5 mouse cellular contexts compared by ENCODE assay signal in genomic region chr9:65689869-65690268, GRCm38 (mm10). TPM values are rescaled to one million over a fixed set of nuclear protein-coding genes. Genes with fewer than 3 reads are reported as not detected.
A peak's percentile ranks its signal among the peaks of the same experiment; 100 is the strongest.
DNase-seq lines count a peak whose midpoint lies in the region; ATAC-seq and TF ChIP-seq lines count a peak whose summit lies in the region.
"Not testable (repeated sequence)": the region's sequence is repeated elsewhere in the genome, so short reads cannot be mapped to it uniquely, and the experiment has no call there.

No protein-coding gene starts in this region.

- H3K36me3 ChIP-seq in kidney, adult 2 months (ENCODE audit: control insufficient read depth, insufficient read depth, low read length): not testable (repeated sequence)
- peaks cover 77% of the 10 kb centered on the region for H3K36me3 ChIP-seq in kidney, embryonic 15.5 days
- peaks cover 44% of the 10 kb centered on the region for H3K36me3 ChIP-seq in kidney, postnatal 0 days (ENCODE audit: insufficient read depth, low read length)

- DNase-seq in Patski (ENCODE audit: low read depth, low spot score); kidney, adult 2 months; kidney, postnatal 0 days (ENCODE audit: low spot score): not testable (repeated sequence)

- 0 out of 2 replicates have a peak overlapping the region, but pooled peaks have one; percentile 8 for H3K27ac ChIP-seq in kidney, adult 2 months (ENCODE audit: insufficient read depth, low read depth, low read length)
- peak overlapping the region; percentile 56; the same call in 1 of the 2 replicates for H3K27ac ChIP-seq in kidney, embryonic 15.5 days
- not testable (repeated sequence) for H3K27ac ChIP-seq in kidney, postnatal 0 days

- in situ Hi-C loops in Patski (cut with MboI; ENCODE audit: low pct_unique_long_range_greater_than_20kb): not testable (repeated sequence)

- ATAC-seq in Patski: peak; percentile 21
- ATAC-seq in frontal cortex, adult (ENCODE audit: low TSS enrichment): 0 out of 2 replicates have a peak, but pooled peaks have one; percentile 21
- ATAC-seq in kidney, embryonic 15.5 days (replicated peaks; ENCODE audit: low FRiP score): peak; percentile 90
- ATAC-seq in kidney, postnatal 0 days (replicated peaks; ENCODE audit: low FRiP score, low read depth): peak; percentile 71

- not testable (repeated sequence) for H3K9me3 ChIP-seq in kidney, embryonic 15.5 days (replicated peaks); kidney, postnatal 0 days (replicated peaks; ENCODE audit: low read length)

- not testable (repeated sequence) for TF ChIP-seq CTCF in Patski (IDR thresholded peaks at IDR 0.05); kidney, adult 2 months (conservative IDR thresholded peaks at IDR 0.05; ENCODE audit: insufficient read depth, insufficient read length, low read depth, low read length); kidney, postnatal 0 days (IDR thresholded peaks at IDR 0.05; ENCODE audit: low read depth)

- TF ChIP-seq POLR2A in kidney, adult 2 months (IDR thresholded peaks at IDR 0.05; ENCODE audit: low read depth, low read length): not testable (repeated sequence)

- CTCF ChIA-PET in Patski (lab: Charles Lee): not testable (repeated sequence)

- WGBS in kidney, adult 2 months: 39% methylated on average over 2 of the region's 2 CpGs
- WGBS in kidney, embryonic 15.5 days: 46% methylated on average over 2 of the region's 2 CpGs
- 42% methylated on average over 2 of the region's 2 CpGs for WGBS in kidney, postnatal 0 days

- H3K4me1 ChIP-seq in kidney, adult 2 months (ENCODE audit: control insufficient read depth, insufficient read depth, low read length); kidney, embryonic 15.5 days; kidney, postnatal 0 days (replicated peaks; ENCODE audit: insufficient read depth, low read length): not testable (repeated sequence)

- not testable (repeated sequence) for H3K4me3 ChIP-seq in kidney, adult 2 months (ENCODE audit: insufficient read depth, low read depth, low read length); kidney, embryonic 15.5 days (replicated peaks); kidney, postnatal 0 days (replicated peaks; ENCODE audit: low read depth, low read length)

- not testable (repeated sequence) for H3K27me3 ChIP-seq in Patski; kidney, adult 2 months (replicated peaks; ENCODE audit: control insufficient read depth, insufficient read depth, low read length); kidney, embryonic 15.5 days; kidney, postnatal 0 days (ENCODE audit: insufficient read depth, low read length)

- H3K4me2 ChIP-seq in kidney, embryonic 15.5 days; kidney, postnatal 0 days (ENCODE audit: low read length): not testable (repeated sequence)

- POLR2A ChIA-PET in Patski (lab: Charles Lee): not testable (repeated sequence)

- not testable (repeated sequence) for H3K9ac ChIP-seq in kidney, embryonic 15.5 days; kidney, postnatal 0 days (ENCODE audit: low read depth, low read length)

RNA-seq across cellular contexts. Expression of gene Oaz2, which starts 22.1 kb away (rescaled TPM):
- 197 TPM for polyA plus RNA-seq in Patski (2021)
- 139 and 147 TPM in 2 replicates for polyA plus RNA-seq in kidney, adult 2 months (2012; rRNA removed)
- polyA plus RNA-seq in kidney, embryonic 15.5 days (2015; fragmentation: Nextera tagmentation; extraction: Ambion mirVana): 299 and 308 TPM in 2 replicates
- polyA plus RNA-seq in kidney, postnatal 0 days (2015; fragmentation: Nextera tagmentation; extraction: Ambion mirVana): 299 and 305 TPM in 2 replicates

Comparison
In these comparisons a context has a peak if more than half of its experiments do, and no peak if none do; other contexts are left out.
1. ATAC-seq: peak in every context shown above with its lines; median percentile 90 in kidney, embryonic 15.5 days; 71 in kidney, postnatal 0 days; 21 in Patski; 21 in frontal cortex, adult.